Mouse (Mus musculus) stomach, embryonic 15.5 days (tissue): ENCODE measurements around the gene Itpr1. TPM values are rescaled to one million over a fixed set of nuclear protein-coding genes. Genes with fewer than 3 reads are reported as not detected.

Source experiments
- ATAC-seq: fragments of 200-750 bp; cut with Nextera tagmentation; 2 replicates; pipeline ENCODE4 v1.8.0; 2017; ENCODE audit warnings: low read depth, moderate number of reproducible peaks, moderate TSS enrichment; ENCODE audit not compliant: insufficient read depth, low FRiP score
- H3K27ac ChIP-seq: fragments of 300-500 bp; sonication (generic); 2 replicates; pipeline ENCODE4 v1.5.1; 2015; ENCODE audit warnings: mild to moderate bottlenecking, inconsistent platforms
- H3K27me3 ChIP-seq: fragments of 300-500 bp; sonication (generic); replicated peaks from 2 replicates; pipeline ENCODE4 v1.6.1; 2015; ENCODE audit warnings: inconsistent platforms
- H3K36me3 ChIP-seq: fragments of 300-500 bp; sonication (generic); 2 replicates; pipeline ENCODE4 v1.6.1; 2015; ENCODE audit warnings: inconsistent platforms
- H3K4me1 ChIP-seq: fragments of 300-500 bp; sonication (generic); 2 replicates; pipeline ENCODE4 v1.6.1; 2015; ENCODE audit warnings: inconsistent platforms
- H3K4me2 ChIP-seq: fragments of 300-500 bp; sonication (generic); 2 replicates; pipeline ENCODE4 v1.6.1; 2015; ENCODE audit warnings: mild to moderate bottlenecking, inconsistent platforms
- H3K4me3 ChIP-seq: fragments of 300-500 bp; sonication (generic); replicated peaks from 2 replicates; pipeline ENCODE4 v1.5.1; 2015; ENCODE audit warnings: inconsistent platforms
- H3K9ac ChIP-seq: fragments of 300-500 bp; sonication (generic); 2 replicates; pipeline ENCODE4 v1.6.1; 2015; ENCODE audit warnings: inconsistent platforms
- H3K9me3 ChIP-seq: fragments of 300-500 bp; sonication (generic); 2 replicates; pipeline ENCODE4 v1.6.1; 2016; ENCODE audit warnings: inconsistent platforms
- WGBS: fragments of 180-500 bp; shearing (Covaris S2); methylation state at CpG from one replicate; pipeline ENCODE4 v1.1.7; 2015; 5-methylcytosine and 5-hydroxymethylcytosine counted together
- polyA plus RNA-seq: library from polyadenylated mRNA; unstranded; fragments of >200 nt; fragmentation: Nextera tagmentation; extraction: Ambion mirVana; gene quantifications from 2 replicates; pipeline ENCODE4 v1.2.1, GENCODE M21; 2015

Gene Itpr1
- polyA plus RNA-seq, 1 experiment from 2014 or later = 9.4 TPM

GRCm38 (mm10) chr6:108570351-108571041 lies 357.6 kb downstream of the Itpr1 start:
- WGBS = 20% methylated on average over 11 of the region's 11 CpGs
- peak overlapping the region; percentile 73 for H3K27ac ChIP-seq
- ATAC-seq = no peak

GRCm38 (mm10) chr6:108571042-108571590 lies 358.2 kb downstream of the Itpr1 start:
- H3K9me3 ChIP-seq = no peaks in the 10 kb centered on the region
- H3K4me1 ChIP-seq = peaks cover 20% of the 10 kb centered on the region
- no peaks in the 10 kb centered on the region for H3K36me3 ChIP-seq
- peak; percentile 93 for ATAC-seq
- peak overlapping the region; percentile 60 for H3K4me2 ChIP-seq
- H3K27ac ChIP-seq = peak overlapping the region; percentile 73
- H3K4me3 ChIP-seq = peak overlapping the region; percentile 35
- H3K9ac ChIP-seq = no peak overlapping the region
- 2% methylated on average over 21 of the region's 21 CpGs for WGBS
- H3K27me3 ChIP-seq = no peaks in the 10 kb centered on the region

More at GRCm38 (mm10) chr6:108570351-108571041, 357.6 kb downstream of the Itpr1 start:
- Histone ChIP-seq H3K9ac (no peak overlapping the region), H3K36me3 (no peaks in the 10 kb centered on the region), H3K4me1 (peaks cover 20% of the 10 kb centered on the region), H3K27me3 (no peaks in the 10 kb centered on the region), H3K9me3 (no peaks in the 10 kb centered on the region), H3K4me2 (peak overlapping the region; percentile 60), H3K4me3 (peak overlapping the region; percentile 35)

- no peaks in the 10 kb centered on the region for H3K9me3 ChIP-seq
- peaks cover 20% of the 10 kb centered on the region for H3K4me1 ChIP-seq
- no peak for ATAC-seq
- no peak overlapping the region for H3K4me3 ChIP-seq
- no peaks in the 10 kb centered on the region for H3K36me3 ChIP-seq
- no peak overlapping the region for H3K4me2 ChIP-seq
- H3K9ac ChIP-seq = no peak overlapping the region
- H3K27me3 ChIP-seq = no peaks in the 10 kb centered on the region
- 44% methylated on average over 7 of the region's 7 CpGs for WGBS
- peak overlapping the region; percentile 28; the same call in 1 of the 2 replicates for H3K27ac ChIP-seq
Measured at GRCm38 (mm10) chr6:108572646-108573045, 359.8 kb downstream of the Itpr1 start.

GRCm38 (mm10) chr6:108577056-108577455 lies 364.2 kb downstream of the Itpr1 start:
- Histone ChIP-seq H3K4me2 (no peak overlapping the region), H3K36me3 (no peaks in the 10 kb centered on the region), H3K4me1 (peaks cover 3% of the 10 kb centered on the region; the same call in 1 of the 2 replicates), H3K9ac (no peak overlapping the region), H3K9me3 (no peaks in the 10 kb centered on the region), H3K27me3 (no peaks in the 10 kb centered on the region), H3K27ac (no peak overlapping the region), H3K4me3 (no peak overlapping the region)
- WGBS = 90% methylated on average over 6 of the region's 6 CpGs
- ATAC-seq = no peak

- no peak for ATAC-seq
- Histone ChIP-seq H3K36me3 (no peaks in the 10 kb centered on the region), H3K9ac (no peak overlapping the region), H3K4me1 (no peaks in the 10 kb centered on the region), H3K27ac (no peak overlapping the region), H3K27me3 (no peaks in the 10 kb centered on the region), H3K9me3 (no peaks in the 10 kb centered on the region), H3K4me3 (no peak overlapping the region), H3K4me2 (no peak overlapping the region)
- 78% methylated on average over 3 of the region's 3 CpGs for WGBS
Measured at GRCm38 (mm10) chr6:108588426-108588825, 375.5 kb downstream of the Itpr1 start.

- WGBS = 63% methylated on average over 8 of the region's 8 CpGs
- Histone ChIP-seq H3K4me3 (no peak overlapping the region), H3K27ac (no peak overlapping the region), H3K9ac (no peak overlapping the region), H3K9me3 (no peaks in the 10 kb centered on the region), H3K4me2 (no peak overlapping the region), H3K4me1 (no peaks in the 10 kb centered on the region), H3K27me3 (no peaks in the 10 kb centered on the region), H3K36me3 (no peaks in the 10 kb centered on the region)
- ATAC-seq = no peak
Measured at GRCm38 (mm10) chr6:108592227-108592626, 379.3 kb downstream of the Itpr1 start.

- no peak overlapping the region for H3K9ac ChIP-seq
- no peaks in the 10 kb centered on the region for H3K4me1 ChIP-seq
- ATAC-seq = no peak
- no peak overlapping the region for H3K4me2 ChIP-seq
- no peaks in the 10 kb centered on the region for H3K36me3 ChIP-seq
- H3K27ac ChIP-seq = no peak overlapping the region
- 72% methylated on average over 6 of the region's 6 CpGs for WGBS
- H3K4me3 ChIP-seq = no peak overlapping the region
- no peaks in the 10 kb centered on the region for H3K27me3 ChIP-seq
- H3K9me3 ChIP-seq = no peaks in the 10 kb centered on the region
Measured at GRCm38 (mm10) chr6:108592636-108593035, 379.7 kb downstream of the Itpr1 start.

- no peak for ATAC-seq
- no peak overlapping the region for H3K27ac ChIP-seq
- no peaks in the 10 kb centered on the region for H3K36me3 ChIP-seq
- no peak overlapping the region for H3K4me3 ChIP-seq
- no peaks in the 10 kb centered on the region for H3K4me1 ChIP-seq
- 80% methylated on average over 5 of the region's 5 CpGs for WGBS
- no peak overlapping the region for H3K4me2 ChIP-seq
- H3K9me3 ChIP-seq = no peaks in the 10 kb centered on the region
- H3K27me3 ChIP-seq = no peaks in the 10 kb centered on the region
- H3K9ac ChIP-seq = no peak overlapping the region
Measured at GRCm38 (mm10) chr6:108594171-108594841, 381.4 kb downstream of the Itpr1 start.

- WGBS = 77% methylated on average over 4 of the region's 4 CpGs
- ATAC-seq = no peak
- no peaks in the 10 kb centered on the region for H3K4me1 ChIP-seq
- H3K27me3 ChIP-seq = no peaks in the 10 kb centered on the region
- no peak overlapping the region for H3K9ac ChIP-seq
- H3K27ac ChIP-seq = no peak overlapping the region
- H3K4me2 ChIP-seq = no peak overlapping the region
- no peaks in the 10 kb centered on the region for H3K36me3 ChIP-seq
- H3K4me3 ChIP-seq = no peak overlapping the region
- no peaks in the 10 kb centered on the region for H3K9me3 ChIP-seq
Measured at GRCm38 (mm10) chr6:108598691-108599090, 385.8 kb downstream of the Itpr1 start.

- no peaks in the 10 kb centered on the region for H3K9me3 ChIP-seq
- H3K9ac ChIP-seq = no peak overlapping the region
- H3K36me3 ChIP-seq = no peaks in the 10 kb centered on the region
- no peak overlapping the region for H3K4me2 ChIP-seq
- WGBS = 81% methylated on average over 2 of the region's 2 CpGs
- H3K27me3 ChIP-seq = no peaks in the 10 kb centered on the region
- no peaks in the 10 kb centered on the region for H3K4me1 ChIP-seq
- no peak overlapping the region for H3K4me3 ChIP-seq
- ATAC-seq = no peak
- no peak overlapping the region for H3K27ac ChIP-seq
Measured at GRCm38 (mm10) chr6:108599317-108599716, 386.4 kb downstream of the Itpr1 start.
